Mouse (Mus musculus): Measurements from ENCODE around the gene Zbtb12.

- no peak for TF ChIP-seq CTCF (IDR thresholded peaks at IDR 0.05)
- TF ChIP-seq EP300 (IDR thresholded peaks at IDR 0.05): no peak
These were observed 16.7 kb upstream of the Zbtb12 start, which contains the start of gene Cfb for GRCm38 (mm10) chr17:34862416-34863081.
